Mouse (Mus musculus) B cell, adult (primary cell): Measurements from ENCODE around the gene Commd8. TPM values are rescaled to one million over a fixed set of nuclear protein-coding genes. Genes with fewer than 3 reads are reported as not detected.

ENCODE experiments used
- total RNA-seq: library from RNA; stranded (reverse); gene quantifications from 4 replicates; pipeline ENCODE4 v1.2.4, GENCODE M21; 2023; ENCODE audit not compliant: inconsistent age

The Commd8 gene
- total RNA-seq, result 80.0 to 84.9 TPM (median 80.8 TPM) in 4 replicates

GRCm38 (mm10) chr5:72167594-72168284 lies at the start of gene Commd8:
Gene Commd8 (minus strand): TSS chr5:72168189.

